Mouse (Mus musculus) liver, embryonic 15.5 days (tissue): ENCODE results near the gene Cemip. TPM values are rescaled to one million over a fixed set of nuclear protein-coding genes. Genes with fewer than 3 reads are reported as not detected.

Experiments
- ATAC-seq: fragments of 200-750 bp; cut with Nextera tagmentation; 2 replicates; pipeline ENCODE4 v1.8.0; 2017; ENCODE audit warnings: moderate number of reproducible peaks, mild to moderate bottlenecking, moderate library complexity; ENCODE audit not compliant: insufficient read depth
- H3K27ac ChIP-seq: fragments of 300-500 bp; sonication (generic); replicated peaks from 2 replicates; pipeline ENCODE4 v1.5.1; 2015; ENCODE audit warnings: mild to moderate bottlenecking, inconsistent platforms
- H3K27me3 ChIP-seq: fragments of 300-500 bp; sonication (generic); 2 replicates; pipeline ENCODE4 v1.6.1; 2015; ENCODE audit warnings: mild to moderate bottlenecking, inconsistent platforms
- H3K36me3 ChIP-seq: fragments of 300-500 bp; sonication (generic); replicated peaks from 2 replicates; pipeline ENCODE4 v1.6.1; 2015; ENCODE audit warnings: moderate library complexity, mild to moderate bottlenecking, inconsistent platforms
- H3K4me1 ChIP-seq: fragments of 300-500 bp; sonication (generic); replicated peaks from 2 replicates; pipeline ENCODE4 v1.6.1; 2015; ENCODE audit warnings: inconsistent platforms
- H3K4me2 ChIP-seq: fragments of 300-500 bp; sonication (generic); 2 replicates; pipeline ENCODE4 v1.6.1; 2015; ENCODE audit warnings: moderate library complexity, mild to moderate bottlenecking, inconsistent platforms
- H3K4me3 ChIP-seq: fragments of 300-500 bp; sonication (generic); replicated peaks from 2 replicates; pipeline ENCODE4 v1.5.1; 2015; ENCODE audit warnings: mild to moderate bottlenecking, inconsistent platforms
- H3K9ac ChIP-seq: fragments of 300-500 bp; sonication (generic); 2 replicates; pipeline ENCODE4 v1.6.1; 2015; ENCODE audit warnings: moderate library complexity, mild to moderate bottlenecking, inconsistent platforms
- H3K9me3 ChIP-seq: fragments of 300-500 bp; sonication (generic); replicated peaks from 2 replicates; pipeline ENCODE4 v1.6.1; 2016; ENCODE audit warnings: inconsistent platforms
- WGBS: fragments of 180-500 bp; shearing (Covaris S2); methylation state at CpG from one replicate; pipeline ENCODE4 v1.1.7; 2015; ENCODE audit warnings: mixed read lengths; ENCODE audit not compliant: insufficient replicate concordance; 5-methylcytosine and 5-hydroxymethylcytosine counted together
- polyA plus RNA-seq: library from polyadenylated mRNA; unstranded; fragments of >200 nt; fragmentation: Nextera tagmentation; extraction: Ambion mirVana; gene quantifications from 2 replicates; pipeline ENCODE4 v1.2.1, GENCODE M21; 2015

Gene Cemip
- polyA plus RNA-seq, 1 experiment from 2014 or later: 0.02 TPM

DNA sequence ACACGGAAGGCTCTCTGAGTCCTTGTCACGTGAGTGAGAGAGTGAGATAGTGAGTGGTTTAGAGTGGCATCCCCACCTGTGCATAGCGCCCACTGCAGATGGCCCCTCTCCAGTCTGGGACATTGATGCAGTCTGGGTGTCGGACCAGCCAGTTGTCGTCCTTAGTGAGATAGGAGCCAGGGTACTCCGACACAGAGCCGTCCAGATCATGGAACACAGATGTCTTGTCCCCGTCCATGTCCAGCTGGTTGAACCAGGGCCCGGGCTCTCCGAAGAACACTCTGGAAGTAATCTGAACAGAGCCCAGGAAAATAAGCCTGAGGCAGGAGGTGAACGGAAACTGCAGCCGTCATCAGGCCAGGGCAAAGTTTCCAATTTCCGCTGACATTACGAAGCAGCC is 135.0 kb downstream of the Cemip start:
- no peaks in the 10 kb centered on the region for H3K27me3 ChIP-seq
- no peak for ATAC-seq
- H3K27ac ChIP-seq: no peak overlapping the region
- no peaks in the 10 kb centered on the region for H3K4me1 ChIP-seq
- H3K9ac ChIP-seq: no peak overlapping the region
- H3K36me3 ChIP-seq: no peaks in the 10 kb centered on the region
- no peak overlapping the region for H3K4me3 ChIP-seq
- 74% methylated on average over 14 of the region's 14 CpGs for WGBS
- no peaks in the 10 kb centered on the region for H3K9me3 ChIP-seq
- H3K4me2 ChIP-seq: no peak overlapping the region

- 65% methylated on average over 6 of the region's 6 CpGs for WGBS
- Histone ChIP-seq H3K27ac (no peak overlapping the region), H3K4me2 (no peak overlapping the region), H3K9ac (no peak overlapping the region), H3K27me3 (no peaks in the 10 kb centered on the region), H3K4me1 (no peaks in the 10 kb centered on the region), H3K4me3 (no peak overlapping the region), H3K9me3 (no peaks in the 10 kb centered on the region), H3K36me3 (no peaks in the 10 kb centered on the region)
- ATAC-seq: no peak
These were observed 136.6 kb downstream of the Cemip start for GRCm38 (mm10) chr7:83949662-83950061.

DNA sequence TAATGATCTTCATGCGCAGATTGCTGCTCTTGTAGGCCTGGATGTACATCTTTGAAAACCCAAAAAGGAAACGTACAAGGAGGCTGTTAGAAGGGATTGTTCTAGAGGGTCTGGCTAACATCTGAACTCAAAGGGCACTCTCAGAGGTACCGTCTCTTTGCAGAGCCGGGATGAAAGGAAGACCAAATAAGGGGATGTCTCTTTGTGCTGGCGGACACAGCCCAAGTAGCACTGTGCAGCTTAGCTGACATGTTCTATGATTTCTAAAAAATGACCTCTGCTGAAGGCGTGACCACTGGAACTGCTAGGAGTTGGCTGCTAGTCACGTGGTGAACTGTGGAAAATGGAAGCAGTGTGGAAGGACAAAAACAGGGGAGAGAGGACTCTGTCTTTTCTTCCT is 137.6 kb downstream of the Cemip start:
- Histone ChIP-seq H3K4me3 (no peak overlapping the region), H3K9ac (no peak overlapping the region), H3K27ac (no peak overlapping the region), H3K27me3 (no peaks in the 10 kb centered on the region), H3K4me1 (no peaks in the 10 kb centered on the region), H3K4me2 (no peak overlapping the region), H3K36me3 (no peaks in the 10 kb centered on the region), H3K9me3 (no peaks in the 10 kb centered on the region)
- 55% methylated on average over 7 of the region's 7 CpGs for WGBS
- no peak for ATAC-seq

DNA sequence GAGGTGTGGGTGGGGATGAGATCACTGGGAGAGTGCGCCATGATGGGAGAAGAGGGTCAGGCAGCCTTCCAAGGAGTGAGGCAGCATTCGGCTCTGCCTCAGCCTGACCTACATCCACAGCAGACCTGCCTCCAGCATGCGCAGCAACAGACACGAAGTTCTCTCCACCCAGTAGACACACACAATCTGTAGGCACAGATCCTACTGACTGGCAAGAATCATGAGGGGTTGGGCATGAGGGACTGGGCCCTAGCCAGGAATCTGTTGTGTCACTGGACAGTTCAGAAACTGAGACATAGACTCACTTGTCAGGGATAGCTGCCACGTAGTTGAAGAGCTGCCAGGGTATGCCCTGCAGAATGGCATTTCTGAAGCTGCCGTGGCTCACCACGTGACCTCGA is 144.6 kb downstream of the Cemip start:
- Histone ChIP-seq H3K9me3 (no peaks in the 10 kb centered on the region), H3K27ac (no peak overlapping the region), H3K4me2 (no peak overlapping the region), H3K27me3 (no peaks in the 10 kb centered on the region), H3K9ac (no peak overlapping the region), H3K4me1 (no peaks in the 10 kb centered on the region), H3K36me3 (no peaks in the 10 kb centered on the region), H3K4me3 (no peak overlapping the region)
- no peak for ATAC-seq
- 63% methylated on average over 8 of the region's 8 CpGs for WGBS

DNA sequence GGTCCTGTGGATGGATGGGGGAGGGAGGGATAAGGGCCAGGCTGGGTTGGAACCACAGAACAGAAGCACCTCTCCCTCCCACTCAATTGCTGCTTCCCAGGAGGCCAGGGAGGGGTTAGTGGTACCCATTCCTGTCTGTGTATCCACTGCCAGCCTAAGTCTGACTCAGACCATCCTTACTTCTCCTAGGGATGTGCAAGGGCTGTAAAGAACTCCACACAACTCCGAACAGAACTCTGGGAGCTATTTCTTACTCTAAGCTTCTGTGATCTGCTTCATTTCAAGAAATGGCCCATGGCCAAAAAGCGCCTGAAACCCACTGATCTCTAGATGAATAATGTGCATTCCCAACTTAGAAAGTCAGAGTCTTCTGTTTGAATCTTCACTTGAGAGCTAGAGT is 146.2 kb downstream of the Cemip start:
- 38% methylated on average over 2 of the region's 2 CpGs for WGBS
- Histone ChIP-seq H3K4me3 (no peak overlapping the region), H3K27ac (no peak overlapping the region), H3K36me3 (no peaks in the 10 kb centered on the region), H3K4me1 (no peaks in the 10 kb centered on the region), H3K27me3 (no peaks in the 10 kb centered on the region), H3K4me2 (no peak overlapping the region), H3K9ac (no peak overlapping the region), H3K9me3 (no peaks in the 10 kb centered on the region)
- no peak for ATAC-seq

GRCm38 (mm10) chr7:83939017-83939721 is 147.1 kb downstream of the Cemip start:
- 46% methylated on average over 3 of the region's 3 CpGs for WGBS
- no peak overlapping the region for H3K27ac ChIP-seq
- no peak overlapping the region for H3K4me2 ChIP-seq
- no peaks in the 10 kb centered on the region for H3K36me3 ChIP-seq
- H3K9ac ChIP-seq: no peak overlapping the region
- no peaks in the 10 kb centered on the region for H3K9me3 ChIP-seq
- H3K4me1 ChIP-seq: no peaks in the 10 kb centered on the region
- H3K27me3 ChIP-seq: no peaks in the 10 kb centered on the region
- ATAC-seq: no peak
- no peak overlapping the region for H3K4me3 ChIP-seq

GRCm38 (mm10) chr7:83921637-83922036 is 164.7 kb downstream of the Cemip start:
- H3K4me2 ChIP-seq: no peak overlapping the region
- H3K27ac ChIP-seq: no peak overlapping the region
- no peak overlapping the region for H3K4me3 ChIP-seq
- H3K9me3 ChIP-seq: no peaks in the 10 kb centered on the region
- H3K9ac ChIP-seq: no peak overlapping the region
- H3K4me1 ChIP-seq: no peaks in the 10 kb centered on the region
- no peaks in the 10 kb centered on the region; the same call in 1 of the 2 replicates for H3K27me3 ChIP-seq
- WGBS: 39% methylated on average over 3 of the region's 3 CpGs
- ATAC-seq: no peak
- H3K36me3 ChIP-seq: no peaks in the 10 kb centered on the region

- 35% methylated on average over 4 of the region's 4 CpGs for WGBS
- no peak for ATAC-seq
- no peak overlapping the region for H3K27ac ChIP-seq
- H3K27me3 ChIP-seq: no peaks in the 10 kb centered on the region; the same call in 1 of the 2 replicates
- no peak overlapping the region for H3K9ac ChIP-seq
- H3K36me3 ChIP-seq: no peaks in the 10 kb centered on the region
- no peak overlapping the region for H3K4me2 ChIP-seq
- H3K9me3 ChIP-seq: no peaks in the 10 kb centered on the region
- no peak overlapping the region for H3K4me3 ChIP-seq
- no peaks in the 10 kb centered on the region for H3K4me1 ChIP-seq
These were observed 166.1 kb downstream of the Cemip start for GRCm38 (mm10) chr7:83920241-83920640.

DNA sequence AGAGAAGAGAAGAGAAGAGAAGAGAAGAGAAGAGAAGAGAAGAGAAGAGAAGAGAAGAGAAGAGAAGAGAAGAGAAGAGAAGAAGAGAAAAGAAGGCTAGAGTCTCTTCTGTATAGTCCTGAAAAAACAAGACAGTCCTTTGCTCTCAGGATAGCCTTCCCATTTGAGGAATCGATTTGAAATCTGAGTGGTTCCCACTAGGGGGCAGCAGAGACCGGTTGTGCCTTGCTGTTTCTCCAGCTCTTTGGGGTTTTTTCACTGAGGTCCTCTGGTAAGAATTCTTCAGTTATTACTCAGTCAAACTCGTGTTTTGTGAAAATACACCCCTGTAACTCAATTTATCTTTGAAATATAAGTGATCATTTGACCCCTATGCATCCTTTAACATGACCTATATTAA is 171.7 kb downstream of the Cemip start:
- no peak overlapping the region for H3K4me3 ChIP-seq
- no peak for ATAC-seq
- no peaks in the 10 kb centered on the region for H3K27me3 ChIP-seq
- no peaks in the 10 kb centered on the region for H3K9me3 ChIP-seq
- no peak overlapping the region for H3K9ac ChIP-seq
- no peak overlapping the region for H3K27ac ChIP-seq
- no peaks in the 10 kb centered on the region for H3K36me3 ChIP-seq
- WGBS: 0% methylated on average over 3 of the region's 3 CpGs
- H3K4me2 ChIP-seq: no peak overlapping the region
- no peaks in the 10 kb centered on the region for H3K4me1 ChIP-seq

DNA sequence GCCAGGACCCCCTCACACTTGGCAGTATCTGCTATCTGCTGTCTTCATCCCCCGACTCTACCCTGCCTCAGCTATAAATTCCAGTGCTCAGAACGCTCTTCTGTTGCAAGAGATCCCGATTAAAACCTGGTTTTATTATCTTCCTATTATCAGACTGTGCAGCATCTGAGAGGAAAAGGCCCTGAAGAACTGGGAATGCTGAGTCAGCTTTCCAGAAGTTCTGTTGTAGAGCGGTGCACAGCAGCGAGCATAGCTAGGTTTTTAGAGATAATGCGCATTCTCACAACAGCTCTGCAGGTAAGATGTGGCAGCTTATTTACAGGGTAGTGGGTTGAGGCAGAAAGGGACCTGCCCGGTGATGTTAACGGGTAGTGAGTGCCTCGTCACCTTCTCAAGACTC is 172.3 kb downstream of the Cemip start:
- Histone ChIP-seq H3K9me3 (no peaks in the 10 kb centered on the region), H3K36me3 (no peaks in the 10 kb centered on the region), H3K27me3 (no peaks in the 10 kb centered on the region), H3K4me2 (no peak overlapping the region), H3K4me3 (no peak overlapping the region), H3K27ac (no peak overlapping the region), H3K9ac (no peak overlapping the region), H3K4me1 (no peaks in the 10 kb centered on the region)
- ATAC-seq: no peak
- WGBS: 63% methylated on average over 9 of the region's 9 CpGs

- H3K27ac ChIP-seq: no peak overlapping the region
- no peak for ATAC-seq
- WGBS: 66% methylated on average over 6 of the region's 6 CpGs
These were observed 172.8 kb downstream of the Cemip start for GRCm38 (mm10) chr7:83913405-83913932.

DNA sequence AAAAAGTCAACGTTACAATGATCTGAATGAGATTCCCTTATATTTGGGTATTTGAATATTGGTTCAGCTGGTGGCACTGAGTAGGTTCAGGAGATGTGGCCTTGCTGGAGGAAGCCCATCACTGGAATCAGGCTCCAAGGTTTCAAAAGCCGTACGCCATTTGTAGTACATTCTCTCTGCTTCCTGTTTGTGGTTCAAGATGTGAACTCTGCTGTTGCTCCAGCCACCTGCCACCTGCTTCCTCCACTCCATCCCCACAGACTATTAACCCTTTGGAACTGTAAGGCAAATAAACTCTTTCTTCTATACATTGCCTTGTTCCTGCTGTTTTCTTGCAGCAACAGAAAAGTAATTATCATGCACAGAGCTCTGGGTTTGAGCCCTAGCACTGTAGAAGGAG is 174.4 kb downstream of the Cemip start:
- Histone ChIP-seq H3K27ac (no peak overlapping the region), H3K27me3 (no peaks in the 10 kb centered on the region)
- 27% methylated on average over 3 of the region's 3 CpGs for WGBS

More at GRCm38 (mm10) chr7:83913405-83913932, 172.8 kb downstream of the Cemip start:
- Histone ChIP-seq H3K4me3 (no peak overlapping the region), H3K4me2 (no peak overlapping the region), H3K4me1 (no peaks in the 10 kb centered on the region), H3K36me3 (no peaks in the 10 kb centered on the region), H3K9ac (no peak overlapping the region), H3K27me3 (no peaks in the 10 kb centered on the region), H3K9me3 (no peaks in the 10 kb centered on the region)

More for the DNA sequence above, 174.4 kb downstream of the Cemip start:
- Histone ChIP-seq H3K4me1 (no peaks in the 10 kb centered on the region), H3K4me3 (no peak overlapping the region), H3K9ac (no peak overlapping the region), H3K36me3 (no peaks in the 10 kb centered on the region), H3K9me3 (no peaks in the 10 kb centered on the region), H3K4me2 (no peak overlapping the region)
- ATAC-seq: no peak
